Mouse (Mus musculus) right cerebral cortex, postnatal 4 days (tissue): ENCODE measurements at regions not wholly inside any gene's neighbourhood (a gene's known extent, or its start where the extent isn't known, plus 50 kb on each side); places are given as distances from the start of the nearest gene placed in this dataset.

Source experiments
- DNase-seq: peaks from one replicate; pipeline ENCODE4 v3.0.0-alpha.2; 2022

DNA sequence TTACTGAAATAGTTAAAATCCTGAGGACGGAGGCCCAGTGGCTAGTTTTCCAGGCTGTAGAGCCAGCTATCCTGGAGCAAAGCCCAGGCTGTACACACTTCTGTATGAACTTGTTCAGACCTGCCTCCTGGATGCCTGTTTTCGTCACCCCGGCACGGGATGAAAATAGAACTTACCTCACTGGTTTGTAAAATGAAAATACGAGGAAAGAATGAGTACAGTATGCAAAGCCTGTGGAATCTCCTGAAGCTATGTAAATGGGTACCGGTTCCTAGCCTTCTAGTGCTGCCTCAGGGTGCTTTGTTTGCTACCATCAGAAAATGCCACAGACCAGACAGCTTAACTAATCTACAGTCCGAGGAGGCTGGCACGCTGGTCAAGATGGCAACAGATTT is 276.0 kb upstream of the Cdyl start:
- no peak for DNase-seq

DNA sequence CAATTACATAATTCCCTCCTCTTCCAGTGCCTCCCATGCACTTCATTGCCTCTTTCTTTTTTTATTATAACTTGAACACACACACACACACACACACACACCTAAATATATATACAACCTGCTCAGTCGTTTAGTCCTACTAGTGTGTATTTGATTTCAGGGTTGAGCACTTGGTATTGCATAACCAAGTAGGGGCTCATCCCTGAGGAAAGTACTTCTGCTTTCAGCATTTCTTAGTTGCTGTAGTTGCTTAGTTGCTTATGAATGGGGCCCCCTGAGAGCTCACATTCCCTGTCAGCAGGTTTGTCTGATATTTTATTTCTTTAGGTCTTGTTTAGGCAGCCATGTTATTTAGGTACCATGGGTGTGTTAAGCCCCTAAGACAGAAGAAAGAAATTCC is 271.3 kb upstream of the Cdyl start:
- DNase-seq, result no peak

GRCm38 (mm10) chr13:35389781-35390525 is 269.7 kb upstream of the Cdyl start:
- no peak for DNase-seq

DNA sequence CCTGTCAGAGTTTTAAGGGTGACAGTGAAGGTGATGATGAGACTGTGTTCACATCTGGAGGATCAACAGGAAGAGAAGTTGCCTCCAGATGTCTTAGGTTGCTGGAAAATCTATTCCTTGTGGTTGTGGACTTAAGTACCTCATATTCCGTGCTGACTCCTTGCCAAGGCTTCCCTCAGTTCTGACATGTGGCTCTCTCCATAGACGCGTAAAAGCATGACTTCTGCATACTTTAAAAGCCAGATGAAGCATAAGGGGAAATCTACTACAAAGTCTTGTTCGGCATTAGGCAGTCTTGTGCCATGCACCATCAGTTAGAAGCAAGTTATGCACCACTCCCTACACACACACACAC is 269.1 kb upstream of the Cdyl start:
- DNase-seq, result no peak

GRCm38 (mm10) chr13:35392167-35392566 is 267.5 kb upstream of the Cdyl start:
- no peak for DNase-seq

- DNase-seq, result no peak
These were observed 264.4 kb upstream of the Cdyl start for GRCm38 (mm10) chr13:35395192-35395591.

DNA sequence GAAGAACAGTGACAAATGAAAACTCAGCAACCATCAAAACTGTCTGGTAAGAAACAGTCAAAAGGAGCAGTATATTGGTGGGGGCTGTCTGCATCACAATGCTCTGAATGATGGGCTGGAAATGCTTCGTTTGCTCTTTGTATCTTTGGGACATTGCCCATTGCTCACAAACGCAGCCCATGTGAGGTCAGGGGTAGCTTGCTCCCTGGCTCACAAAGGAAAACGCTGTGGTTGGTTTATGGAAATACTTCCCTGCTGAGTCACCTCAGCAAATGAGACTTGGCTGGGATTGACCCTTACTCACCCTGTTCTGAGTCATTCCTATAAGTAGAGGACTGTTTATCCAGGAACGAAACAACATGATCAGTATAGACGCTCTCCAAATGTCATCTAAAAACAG is 264.0 kb upstream of the Cdyl start:
- no peak for DNase-seq

GRCm38 (mm10) chr13:35397166-35397565 is 262.5 kb upstream of the Cdyl start:
- no peak for DNase-seq

GRCm38 (mm10) chr13:35398192-35398591 is 261.4 kb upstream of the Cdyl start:
- no peak for DNase-seq

DNA sequence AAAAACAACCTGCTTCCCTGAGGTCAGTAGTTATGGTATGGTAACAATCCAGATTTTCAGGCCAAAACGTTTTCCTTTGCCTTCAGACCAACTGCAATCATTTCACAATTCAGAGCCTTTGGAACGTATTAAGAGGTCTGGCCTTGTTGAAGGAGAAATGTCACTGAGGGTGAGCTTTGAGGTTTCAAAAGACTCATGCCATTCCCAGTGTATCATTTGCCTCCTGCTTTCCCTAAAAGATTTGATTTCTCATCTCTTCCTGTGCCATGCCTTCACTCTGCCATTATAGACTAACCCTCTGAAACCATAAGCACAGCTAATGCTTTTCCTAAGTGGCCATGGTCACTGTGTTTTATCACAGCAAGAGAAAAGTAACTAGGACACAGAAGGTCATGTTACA is 256.8 kb upstream of the Cdyl start:
- no peak for DNase-seq

DNA sequence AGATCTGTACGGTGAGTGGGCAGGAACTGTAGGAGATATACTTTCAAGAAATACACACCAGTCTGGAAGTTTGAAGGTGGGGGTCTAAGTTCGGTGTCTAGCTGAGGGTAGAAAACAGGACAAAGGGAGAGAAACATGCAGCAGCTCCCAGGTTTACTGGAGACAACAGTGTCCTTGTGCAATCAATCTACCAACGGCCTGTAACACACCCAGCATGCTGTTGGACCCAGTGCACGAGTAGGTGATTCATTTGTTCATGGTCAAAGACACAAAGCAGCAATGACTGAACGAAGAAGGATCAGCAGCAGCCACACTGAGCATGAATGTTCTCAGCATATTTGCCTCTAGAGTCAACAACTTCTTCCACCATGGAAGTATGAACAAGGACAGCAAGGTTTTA is 255.2 kb upstream of the Cdyl start:
- DNase-seq, result no peak

DNA sequence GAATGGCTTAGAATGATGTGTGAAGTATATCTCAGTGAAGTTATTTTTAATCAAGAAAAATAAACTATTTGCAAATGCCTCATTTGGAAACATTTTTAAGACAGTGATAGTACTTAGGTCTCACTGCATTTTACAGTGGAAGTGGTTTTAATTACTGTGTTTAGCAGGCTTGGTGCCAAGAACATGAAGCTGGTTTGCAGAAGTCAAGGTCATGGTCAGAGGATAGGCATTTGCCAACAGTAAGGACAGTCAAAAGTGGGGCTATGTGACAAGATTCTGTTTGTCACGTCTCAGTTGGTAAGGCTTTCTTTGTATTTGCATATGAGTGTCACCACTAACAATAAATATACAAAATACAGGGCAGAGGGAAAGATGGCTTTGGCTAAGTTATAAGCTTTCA is 254.2 kb upstream of the Cdyl start:
- no peak for DNase-seq

DNA sequence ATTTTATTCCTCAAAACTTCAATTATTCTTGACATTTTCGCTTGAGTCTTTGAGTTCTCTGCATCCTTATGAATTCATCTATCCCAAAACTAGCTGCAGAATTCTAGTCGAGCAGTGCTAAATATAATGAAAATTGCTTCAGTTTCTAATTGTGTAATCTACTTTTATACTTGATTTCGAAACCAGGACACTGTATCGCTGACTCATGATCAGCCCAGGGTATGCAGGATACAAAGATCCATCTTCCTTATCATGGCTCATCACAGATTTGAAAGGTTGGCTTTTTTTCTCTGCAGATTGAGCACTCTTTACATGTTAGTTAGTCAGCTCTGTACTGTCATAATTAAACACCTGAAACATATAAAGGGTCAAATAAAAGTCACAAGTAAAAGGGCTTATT is 242.1 kb upstream of the Cdyl start:
- no peak for DNase-seq

- DNase-seq, result no peak
These were observed 239.6 kb upstream of the Cdyl start for GRCm38 (mm10) chr13:35420076-35420475.

DNA sequence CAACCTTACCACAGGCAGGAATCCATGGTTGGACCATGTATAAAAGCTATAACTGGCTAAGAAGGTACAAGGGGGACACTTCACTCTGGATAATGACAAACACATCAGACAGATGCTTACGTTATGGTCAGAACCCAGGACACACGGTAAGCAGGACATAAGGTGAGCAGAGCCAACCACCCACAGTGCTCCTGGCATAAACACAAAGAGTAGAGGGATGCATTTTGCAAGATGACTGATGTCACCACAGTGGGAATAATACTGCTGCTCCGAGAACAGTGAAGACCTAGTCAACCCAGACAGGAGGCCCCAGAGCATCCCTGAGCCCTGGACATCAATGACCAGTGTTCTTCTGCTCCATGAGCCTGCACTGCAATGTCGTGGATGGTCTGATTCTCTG is 233.6 kb upstream of the Cdyl start:
- no peak for DNase-seq

- no peak for DNase-seq
These were observed 224.5 kb upstream of the Cdyl start for GRCm38 (mm10) chr13:35435173-35435572.

GRCm38 (mm10) chr13:35447661-35448060 is 212.0 kb upstream of the Cdyl start:
- no peak for DNase-seq

DNA sequence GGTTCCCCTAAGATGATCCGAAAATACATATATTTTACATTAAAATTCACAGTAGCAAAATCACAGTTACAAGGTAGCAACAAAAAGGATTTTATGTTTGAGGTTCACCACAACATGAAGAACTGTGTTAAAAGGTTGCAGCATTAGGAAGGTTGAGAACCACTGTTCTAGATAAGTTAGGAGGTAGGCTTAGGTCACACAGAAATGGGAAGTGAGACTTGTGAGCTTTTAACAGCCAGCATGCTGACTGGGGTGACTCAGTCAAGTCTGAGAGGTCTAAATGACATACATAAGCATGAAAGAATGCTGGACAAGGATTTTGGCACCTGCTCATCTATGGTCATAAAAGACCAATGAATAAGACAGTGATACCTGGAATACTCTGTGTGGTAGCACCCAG is 207.2 kb upstream of the Cdyl start:
- DNase-seq, result no peak

- DNase-seq, result no peak
These were observed 206.3 kb upstream of the Cdyl start for GRCm38 (mm10) chr13:35453222-35453914.

DNA sequence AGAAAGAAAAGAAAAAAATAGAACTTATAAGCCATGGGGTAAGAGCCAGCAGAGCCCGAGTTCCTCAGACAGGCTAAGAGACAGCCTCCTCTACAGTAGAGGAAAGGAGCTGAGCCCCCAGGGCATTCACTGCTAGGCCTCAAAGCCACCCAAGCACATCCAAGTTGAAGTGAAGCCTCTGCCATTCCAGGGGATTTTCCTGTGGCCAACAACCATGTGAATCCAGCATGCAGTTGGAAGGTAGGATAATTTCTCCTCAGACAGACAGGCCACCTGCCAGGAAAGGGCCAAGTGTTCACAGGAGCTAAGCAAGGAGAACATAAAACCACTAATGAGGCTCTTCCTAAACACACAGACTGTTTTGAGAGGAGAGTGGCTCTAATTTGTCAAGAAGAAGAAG is 199.6 kb upstream of the Cdyl start:
- DNase-seq, result no peak

DNA sequence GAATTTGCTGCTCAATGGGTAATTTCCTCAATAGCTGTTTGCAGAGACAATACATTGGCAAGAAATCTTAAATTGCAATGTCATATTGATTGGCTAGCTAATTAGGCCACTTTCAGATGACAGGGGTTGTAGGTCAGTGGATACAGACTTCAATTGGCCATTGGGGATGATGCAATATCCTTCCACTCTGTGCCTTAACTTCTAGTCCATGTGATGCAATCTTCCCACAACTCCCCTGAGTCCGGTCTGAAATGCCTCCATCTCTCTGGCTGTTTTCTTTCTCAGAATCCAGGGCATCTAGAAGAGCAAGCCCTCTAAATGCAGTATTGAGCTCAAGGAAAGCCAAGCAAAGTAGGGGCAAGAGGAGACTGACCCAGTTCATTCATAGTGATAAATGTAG is 196.4 kb upstream of the Cdyl start:
- DNase-seq, result no peak

DNA sequence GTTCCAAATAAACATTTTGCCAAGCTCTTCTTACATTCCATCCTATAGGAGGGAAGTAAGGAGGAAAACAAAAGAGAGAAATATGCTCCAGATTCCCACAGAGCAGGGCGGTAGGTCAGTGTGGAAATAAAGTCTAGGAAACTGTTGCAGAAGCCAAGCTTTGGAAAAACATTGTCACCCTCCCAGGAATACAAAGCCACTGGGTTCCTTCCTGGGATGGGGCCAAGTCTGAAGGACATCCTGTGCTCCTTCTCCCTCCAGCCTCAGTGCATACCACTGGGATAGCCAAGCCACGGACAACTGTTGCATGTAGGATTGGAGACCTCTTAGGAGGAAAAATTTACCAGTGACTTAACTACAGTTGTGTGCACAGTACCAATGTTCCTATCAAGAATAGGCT is 195.8 kb upstream of the Cdyl start:
- DNase-seq, result no peak

- DNase-seq, result peak; percentile 43
These were observed 190.1 kb upstream of the Cdyl start for GRCm38 (mm10) chr13:35469361-35470198.

GRCm38 (mm10) chr13:35478226-35478625 is 181.4 kb upstream of the Cdyl start:
- DNase-seq, result no peak
